8 mouse cellular contexts compared by ENCODE assay signal in genomic region chr9:50700921-50701691, GRCm38 (mm10). TPM values are rescaled to one million over a fixed set of nuclear protein-coding genes. Genes with fewer than 3 reads are reported as not detected.
DNase-seq lines count a peak whose midpoint lies in the region; ATAC-seq and TF ChIP-seq lines count a peak whose summit lies in the region.
"Had no signal": no experiment of that assay in that cellular context is flagged by ENCODE, and none has a peak within 500 bp of the region (broad histone marks: within the 10 kb centered on the region; RNA-seq: fewer than 3 reads in every experiment).

No protein-coding gene starts in this region.

- no peak for TF ChIP-seq CTCF in cortical plate, adult 2 months (IDR thresholded peaks at IDR 0.05; ENCODE audit: extremely low read depth, insufficient read depth, low read length)

- peak; percentile 38 for DNase-seq in ovary, postnatal 14 days (ENCODE audit: low spot score)
- DNase-seq in ovary, adult 18-20 months (ENCODE audit: low spot score) = no peak
- peak; percentile 64 for DNase-seq in kidney, postnatal 10 days
- no peak for DNase-seq in spleen, postnatal 4 days (ENCODE audit: low spot score in 2 of 2)
- no peak for DNase-seq in embryo, embryonic 9.5 days (ENCODE audit: extremely low spot score)

- TF ChIP-seq POLR2A in cortical plate, adult 2 months (IDR thresholded peaks at IDR 0.05; ENCODE audit: extremely low read depth, insufficient read depth, low read length) = no peak

- H3K4me1 ChIP-seq in cortical plate, adult 2 months (ENCODE audit: control insufficient read depth, insufficient read depth, low read length) = peaks cover 2% of the 10 kb centered on the region; the same call in 1 of the 2 replicates

- H3K4me3 ChIP-seq in cortical plate, adult 2 months (ENCODE audit: insufficient read depth, low read length) = no peak overlapping the region
- H3K4me3 ChIP-seq: hindbrain, embryonic 15.5 days had no signal

- H3K27ac ChIP-seq in cortical plate, adult 2 months (ENCODE audit: insufficient read depth, low read length) = peak overlapping the region; percentile 53; the same call in 1 of the 2 replicates
- H3K27ac ChIP-seq: hindbrain, embryonic 15.5 days had no signal

- 0 out of 2 replicates have a peak, but pooled peaks have one; percentile 16 for ATAC-seq in megakaryocyte progenitor cell, adult 5-6 weeks (replicated peaks; ENCODE audit: poor library complexity)

RNA-seq across cellular contexts. Expression of gene Dixdc1, which starts 38.2 kb away (rescaled TPM):
- polyA plus RNA-seq in cortical plate, adult 2 months (2012; rRNA removed) = 47.0 and 47.2 TPM in 2 replicates
- total RNA-seq in megakaryocyte progenitor cell, adult 5-6 weeks (2015) = 0.07 and 0.22 TPM in 2 replicates
- total RNA-seq in megakaryocyte progenitor cell, adult 5-6 weeks (2017) = 0.42 and 0.44 TPM in 2 replicates

RNA-seq across cellular contexts. Expression of gene Dlat, which starts 41.5 kb away (rescaled TPM):
- 49.4 and 49.8 TPM in 2 replicates for polyA plus RNA-seq in cortical plate, adult 2 months (2012; rRNA removed)
- total RNA-seq in megakaryocyte progenitor cell, adult 5-6 weeks (2015) = 47.2 and 58.0 TPM in 2 replicates
- total RNA-seq in megakaryocyte progenitor cell, adult 5-6 weeks (2017) = 47.9 and 48.0 TPM in 2 replicates

RNA-seq across cellular contexts. Expression of gene 2310030G06Rik, which starts 45.2 kb away (rescaled TPM):
- 2.7 and 3.7 TPM in 2 replicates for polyA plus RNA-seq in cortical plate, adult 2 months (2012; rRNA removed)
- 0.64 TPM in 1 of 2 replicates, not detected in the other for total RNA-seq in megakaryocyte progenitor cell, adult 5-6 weeks (2015)
- 0.71 TPM in 1 of 2 replicates, not detected in the other for total RNA-seq in megakaryocyte progenitor cell, adult 5-6 weeks (2017)

RNA-seq across cellular contexts. Expression of gene Cryab, which starts 50.0 kb away (rescaled TPM):
- polyA plus RNA-seq in cortical plate, adult 2 months (2012; rRNA removed) = 267 and 331 TPM in 2 replicates
- 0.71 and 0.99 TPM in 2 replicates for total RNA-seq in megakaryocyte progenitor cell, adult 5-6 weeks (2015)
- 0.34 and 0.54 TPM in 2 replicates for total RNA-seq in megakaryocyte progenitor cell, adult 5-6 weeks (2017)

RNA-seq across cellular contexts. Expression of gene Hspb2, which starts 51.0 kb away (rescaled TPM):
- polyA plus RNA-seq in cortical plate, adult 2 months (2012; rRNA removed) = 3.8 and 4.9 TPM in 2 replicates
- not detected in 2 replicates for total RNA-seq in megakaryocyte progenitor cell, adult 5-6 weeks (2015)
- total RNA-seq in megakaryocyte progenitor cell, adult 5-6 weeks (2017) = not detected in 2 replicates

Comparison
In these comparisons a context has a peak if more than half of its experiments do, and no peak if none do; other contexts are left out.
1. DNase-seq: peak in ovary, postnatal 14 days (single experiment) and kidney, postnatal 10 days (single experiment); none in ovary, adult 18-20 months (single experiment), spleen, postnatal 4 days (0 of 2) and embryo, embryonic 9.5 days (single experiment).